Mouse (Mus musculus) ovary, postnatal 10 days (tissue): ENCODE results near the gene Nploc4.
A peak's percentile ranks its signal among the peaks of the same experiment; 100 is the strongest.

Source experiments
- DNase-seq: peaks from one replicate; pipeline ENCODE4 v3.0.0; 2022; ENCODE audit warnings: low spot score

Gene Nploc4

DNA sequence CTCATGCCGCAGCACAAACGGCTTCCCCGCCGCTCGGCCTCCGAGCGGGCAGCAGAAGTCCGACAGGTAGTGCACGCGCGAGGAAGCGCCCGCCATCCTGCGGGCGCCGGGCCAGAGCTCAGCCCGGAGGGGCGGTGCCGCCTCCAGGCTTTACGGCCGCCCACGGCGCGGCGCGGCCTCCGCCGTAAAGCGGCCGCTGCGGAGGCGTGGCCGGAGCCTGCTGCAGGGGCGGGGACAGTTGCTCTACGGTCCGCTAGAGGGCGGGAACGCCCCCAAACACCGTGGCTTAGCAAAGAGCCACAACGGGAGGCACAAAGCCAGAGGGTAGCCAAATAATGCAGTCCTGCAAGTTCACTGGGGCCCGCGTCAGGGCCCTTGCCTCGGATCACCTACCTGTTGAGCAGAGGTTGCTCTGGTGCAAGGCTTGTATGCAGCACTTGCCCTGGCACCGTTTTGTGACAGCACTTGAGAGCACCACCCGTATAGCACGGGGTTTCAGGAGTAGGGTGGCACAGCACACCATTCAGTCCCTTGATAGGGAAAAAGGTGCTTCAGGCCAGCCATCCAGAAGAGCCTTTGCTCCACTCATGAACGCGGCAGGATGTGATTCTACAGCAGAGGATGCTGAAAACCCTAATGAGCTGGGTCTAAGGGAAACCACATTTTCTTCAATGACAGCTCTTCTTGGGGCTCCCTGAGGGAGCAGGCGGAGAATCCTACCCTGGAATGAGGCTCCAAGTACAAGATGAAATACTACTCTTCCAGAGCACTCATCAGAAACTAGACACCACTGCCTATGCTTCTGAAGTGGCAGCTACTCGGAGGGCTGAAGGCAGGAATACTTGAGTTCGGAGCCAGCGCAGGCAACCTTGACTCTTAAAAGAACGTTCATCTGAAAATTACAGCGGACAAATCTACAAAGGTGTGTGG is 58.6 kb downstream of the Nploc4 start, which contains the start of gene Faap100:
Gene Faap100, minus strand, starts transcription at position 154 of the 930 bp plus-strand sequence.
- DNase-seq = peak; percentile 72

DNA sequence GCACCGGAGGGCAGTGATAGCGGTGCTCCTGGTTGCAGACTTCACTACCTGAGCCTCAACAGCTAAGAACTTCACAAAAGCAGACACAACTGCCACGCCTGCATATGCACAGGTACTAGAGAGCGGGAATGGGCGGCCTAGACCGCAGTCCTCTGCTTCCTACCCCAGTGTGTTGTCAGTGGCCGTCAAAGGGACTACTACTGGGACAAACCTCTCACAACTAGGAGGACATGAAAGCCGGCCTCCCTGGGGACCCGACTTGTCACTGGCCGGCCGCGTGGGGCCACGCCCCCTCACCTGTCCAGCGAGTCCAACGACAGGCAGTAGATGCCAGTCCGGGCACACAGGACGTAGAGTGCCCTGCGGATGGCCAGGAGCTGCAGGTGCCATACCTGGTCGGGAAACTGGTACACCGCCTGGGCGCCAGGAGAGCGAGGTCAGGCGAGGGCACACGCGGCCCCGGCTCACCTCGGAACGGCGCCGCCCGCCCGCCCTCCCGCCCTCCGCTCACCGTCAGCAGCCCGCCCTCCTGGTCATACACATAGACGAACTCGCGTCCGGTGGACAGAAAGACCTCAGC is 59.4 kb downstream of the Nploc4 start:
- DNase-seq = no peak

DNA sequence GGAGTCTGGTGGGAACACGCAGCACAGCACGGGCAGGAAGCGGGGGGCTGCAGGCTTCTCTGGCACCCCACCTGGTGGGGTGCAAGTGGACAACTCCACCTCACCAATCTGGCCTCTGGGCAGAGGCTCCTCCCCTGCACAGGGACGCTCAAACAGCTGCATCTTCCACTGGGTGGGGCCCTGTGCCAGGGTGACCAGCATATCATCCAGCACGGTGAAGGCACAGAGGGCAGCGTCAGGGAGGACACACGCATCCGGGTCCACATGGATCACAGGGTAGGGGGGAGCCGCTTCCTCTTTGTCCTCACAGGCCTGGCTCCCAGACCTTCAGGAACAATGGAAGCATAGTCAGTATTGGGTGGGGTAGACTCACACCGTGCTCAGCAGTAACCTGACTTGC is 60.2 kb downstream of the Nploc4 start:
- DNase-seq = no peak

DNA sequence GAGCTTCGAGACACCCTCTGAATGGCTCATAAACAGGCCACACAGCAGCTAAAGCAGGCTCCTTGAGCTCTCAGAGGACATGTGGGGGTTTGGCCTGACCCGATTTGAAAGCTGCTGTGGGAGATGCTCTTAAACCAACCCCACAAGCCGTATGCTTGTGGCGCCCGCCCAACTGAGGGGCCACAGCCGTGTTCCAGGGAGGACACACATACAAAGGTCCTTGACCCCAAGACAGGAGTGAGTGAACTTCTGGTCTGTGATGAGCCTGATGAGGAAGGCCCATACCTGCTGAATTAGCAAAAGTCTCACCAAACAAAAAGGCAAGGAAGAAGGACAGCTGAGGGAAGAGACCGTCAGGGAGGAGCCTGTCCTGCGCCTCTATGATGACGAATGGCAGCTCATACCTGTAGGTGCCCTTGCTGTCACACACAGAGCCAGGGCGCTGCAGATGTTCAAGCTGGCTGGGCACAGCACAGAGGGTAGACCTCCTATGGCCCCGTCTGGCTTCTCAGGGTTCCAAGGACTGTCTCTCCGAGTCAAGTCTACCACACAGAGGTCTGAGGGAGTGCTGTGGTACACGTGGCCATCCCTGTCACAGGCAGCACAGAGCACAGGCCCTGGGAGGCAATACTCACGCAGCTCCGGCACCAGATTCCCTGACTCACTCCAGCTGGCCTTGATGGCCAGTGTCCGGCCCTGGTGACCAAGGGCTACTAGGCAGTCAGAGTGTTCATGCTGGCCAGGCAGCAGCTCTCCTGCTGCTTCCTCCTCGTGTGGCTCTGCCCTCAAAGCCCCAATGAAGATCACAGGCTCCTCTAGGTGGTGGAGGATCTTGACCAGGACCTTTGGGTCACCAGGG is 61.0 kb downstream of the Nploc4 start:
- DNase-seq = no peak

DNA sequence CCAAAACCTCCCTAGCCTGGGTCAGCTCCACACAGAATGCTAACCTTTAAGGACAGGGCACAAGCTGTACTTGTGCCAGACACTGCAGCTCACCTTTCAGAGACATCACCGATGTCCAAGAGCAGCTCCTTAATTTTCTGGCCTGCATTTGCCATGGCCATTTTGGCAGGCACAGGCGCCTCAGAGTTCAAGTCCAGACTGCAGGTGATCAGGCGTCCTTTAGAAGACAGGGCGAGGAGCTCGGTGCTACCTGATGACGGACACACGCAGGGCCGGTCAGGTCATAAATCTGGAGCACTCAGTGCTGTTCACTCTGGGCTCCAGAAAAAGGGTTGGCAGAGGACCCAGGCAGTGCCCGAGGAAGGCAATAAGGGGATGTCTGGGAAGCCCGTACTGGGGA is 62.2 kb downstream of the Nploc4 start:
- DNase-seq = no peak

DNA sequence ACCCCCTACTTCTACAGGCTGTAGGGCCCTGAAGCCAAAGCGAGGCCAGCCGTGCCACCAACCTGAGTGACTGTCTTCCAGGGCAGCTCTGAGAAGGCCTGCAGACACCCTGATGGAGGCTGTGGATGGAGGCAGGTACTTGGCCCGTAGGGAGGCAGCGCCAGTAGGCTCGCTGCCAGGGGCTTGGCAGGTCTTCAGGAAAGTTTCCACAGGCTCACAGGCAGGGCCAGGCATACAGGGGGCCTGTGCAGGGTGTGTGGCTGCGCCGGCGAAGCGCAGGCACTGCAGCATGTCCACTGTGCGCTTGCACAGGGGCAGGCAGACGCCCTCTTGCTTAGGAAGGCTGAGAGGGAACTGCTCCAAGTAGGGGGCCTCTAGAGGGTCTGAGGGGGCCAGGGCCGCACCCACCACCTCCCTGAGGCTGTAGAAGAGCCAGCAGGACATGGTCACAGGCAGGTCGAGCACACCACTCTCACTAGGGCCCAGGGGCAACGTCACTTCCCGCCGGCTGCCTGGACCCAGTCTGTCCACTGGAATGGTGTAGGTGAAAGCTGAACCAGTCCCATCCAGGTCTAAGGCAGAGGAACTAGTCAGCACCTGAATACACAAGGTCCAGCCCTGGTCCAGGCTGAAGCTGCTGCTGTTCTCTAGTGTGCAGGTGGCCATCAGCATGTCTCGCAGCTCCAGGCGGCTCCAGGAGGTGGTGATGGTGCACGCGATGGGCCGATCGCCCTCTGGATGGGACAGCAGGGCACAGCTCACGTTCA is 63.5 kb downstream of the Nploc4 start:
- DNase-seq = peak; percentile 52

DNA sequence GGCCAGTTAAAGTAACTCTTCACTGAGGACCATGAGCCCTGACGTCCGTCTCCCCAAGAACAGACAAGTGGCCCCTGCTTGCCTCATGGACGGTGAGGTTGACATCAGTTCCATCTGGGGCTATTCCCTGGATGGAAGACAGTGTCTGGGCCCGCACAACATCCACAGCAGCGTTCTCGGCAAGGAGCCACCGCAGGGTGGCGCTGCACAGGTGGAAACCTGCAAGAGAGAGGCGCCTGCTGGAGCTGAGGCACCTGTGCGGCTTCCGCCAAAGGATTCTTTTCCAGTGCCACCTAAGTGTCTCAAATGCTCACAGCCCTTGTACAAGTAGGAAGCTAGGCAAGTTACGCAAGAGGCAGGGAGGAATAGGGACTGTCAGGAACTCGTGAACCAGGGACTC is 64.5 kb downstream of the Nploc4 start:
- DNase-seq = no peak

DNA sequence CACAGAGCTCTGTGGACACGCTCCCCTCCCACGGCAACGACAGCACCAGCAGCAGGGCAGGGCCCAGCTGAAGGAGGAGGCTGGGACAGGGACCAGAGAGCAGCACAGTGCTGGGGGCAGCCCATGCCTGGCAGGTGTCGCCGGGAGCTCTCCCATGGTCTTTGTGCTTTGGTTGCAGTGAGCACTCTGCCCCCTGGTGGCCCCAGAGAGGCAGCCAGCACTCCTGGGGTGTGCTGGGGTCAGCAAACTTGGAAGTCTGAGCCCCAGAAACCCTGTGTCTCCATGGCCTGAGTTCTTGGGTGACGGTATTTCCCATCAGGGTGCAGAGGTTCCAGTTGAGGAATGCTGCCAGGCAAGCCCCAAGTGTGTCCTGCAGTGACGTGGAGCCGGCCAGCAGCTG is 67.9 kb downstream of the Nploc4 start:
- DNase-seq = no peak

DNA sequence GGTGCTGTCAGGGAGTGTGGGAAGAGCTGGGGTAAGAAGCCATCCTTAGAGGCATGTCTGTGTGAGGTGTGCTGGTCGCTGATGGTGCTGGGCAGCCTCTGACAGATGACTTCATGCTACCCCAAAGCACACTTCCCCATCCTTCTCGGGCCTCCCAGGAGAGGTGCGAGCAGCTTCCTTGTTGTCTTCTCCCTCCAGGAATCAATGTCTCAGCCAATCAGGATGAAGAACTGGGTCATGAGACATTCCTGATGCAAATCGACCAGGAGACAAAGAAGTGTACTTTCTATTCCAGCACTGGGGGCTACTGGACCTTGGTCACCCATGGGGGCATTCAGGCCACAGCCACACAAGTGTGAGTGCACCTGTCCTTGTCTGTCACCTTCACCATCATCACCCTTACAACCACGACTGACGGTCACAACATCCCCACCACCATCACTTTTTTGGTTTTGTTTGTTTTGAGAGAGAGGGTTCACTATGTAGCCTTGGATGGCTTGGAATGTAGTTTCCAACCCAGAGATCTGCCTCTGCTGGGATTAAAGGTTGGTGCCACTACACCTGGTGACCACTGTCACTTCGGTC is 71.0 kb downstream of the Nploc4 start:
- no peak for DNase-seq

DNA sequence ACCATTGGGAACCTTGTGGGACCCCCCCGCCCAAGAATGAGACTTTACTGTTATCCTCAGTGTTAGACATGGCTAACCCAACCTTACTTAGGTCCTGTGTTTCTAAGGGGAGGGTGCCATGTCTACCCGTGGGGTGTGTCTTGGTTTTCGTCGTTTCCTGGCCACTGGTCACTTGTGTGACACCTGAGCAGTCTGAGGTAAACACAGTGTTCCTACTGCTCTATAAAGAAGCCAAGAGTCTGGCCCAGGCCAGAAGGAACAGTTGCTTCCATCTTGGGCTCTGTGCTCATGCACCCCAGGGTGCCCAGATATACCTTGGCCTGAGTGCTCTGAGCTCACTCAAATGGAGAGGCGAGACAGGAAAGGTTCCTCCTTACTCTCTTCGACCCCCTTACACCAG is 74.6 kb downstream of the Nploc4 start:
- DNase-seq = no peak

DNA sequence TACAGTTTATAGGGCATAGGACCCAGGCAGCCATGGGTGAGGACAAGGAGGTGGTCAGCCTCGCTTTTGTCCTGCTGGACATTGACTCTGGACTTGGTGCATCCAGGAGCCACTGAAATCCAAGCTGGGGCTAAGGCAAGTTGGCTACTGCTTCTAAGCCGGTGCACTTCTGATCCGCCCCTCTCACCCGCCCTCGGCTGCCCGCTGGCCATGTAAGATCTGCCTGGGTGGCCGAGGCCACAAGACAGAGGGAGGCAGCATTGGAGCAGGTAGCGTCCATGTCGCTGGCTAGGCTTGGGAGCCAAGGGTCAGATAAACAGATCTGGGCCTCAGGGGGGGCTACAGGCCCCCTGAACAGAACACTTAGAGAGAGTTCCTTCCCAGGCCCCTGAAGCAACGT is 76.2 kb downstream of the Nploc4 start, which contains the start of gene Fscn2:
Gene Fscn2, plus strand, starts transcription at position 240 of the 400 bp plus-strand sequence.
- DNase-seq = no peak

DNA sequence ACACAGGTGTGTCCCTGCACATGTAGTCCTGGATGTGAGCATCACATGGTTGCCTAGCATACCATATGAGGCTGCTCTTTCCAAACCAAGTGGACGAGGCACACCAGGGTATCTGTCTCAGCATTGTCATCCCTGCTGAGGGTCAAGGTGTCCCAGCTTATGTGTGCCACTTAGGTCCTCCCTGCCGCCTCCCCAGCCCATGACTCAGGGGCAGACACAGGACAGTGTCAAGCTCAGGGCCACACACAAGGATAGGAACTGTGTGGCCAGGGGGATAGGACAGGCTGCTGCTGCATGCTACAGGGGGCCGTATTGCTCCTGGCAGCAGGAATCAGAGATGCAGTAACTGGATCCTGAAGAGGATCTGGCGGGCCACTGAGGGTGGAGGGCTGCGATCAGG is 76.8 kb downstream of the Nploc4 start:
- no peak for DNase-seq

DNA sequence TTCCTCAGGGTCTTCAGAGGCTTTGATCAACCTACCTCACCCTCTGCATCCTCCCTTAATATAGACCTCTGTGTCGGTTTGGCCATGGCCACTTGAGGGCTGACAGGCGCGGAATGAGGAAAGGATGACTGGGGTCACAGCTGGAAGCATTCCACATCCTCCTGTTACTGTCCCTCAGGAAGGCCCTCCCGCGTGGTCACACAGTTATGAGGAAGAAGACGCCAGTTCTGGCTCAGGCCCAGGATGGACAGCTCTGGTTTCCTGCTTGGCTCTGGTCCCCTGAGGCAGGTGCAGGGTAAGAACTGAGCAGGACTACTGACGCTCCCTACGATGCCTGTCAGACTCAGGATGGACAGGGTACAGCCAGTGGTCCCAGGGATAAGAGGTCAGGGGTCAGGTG is 77.4 kb downstream of the Nploc4 start:
- no peak for DNase-seq

DNA sequence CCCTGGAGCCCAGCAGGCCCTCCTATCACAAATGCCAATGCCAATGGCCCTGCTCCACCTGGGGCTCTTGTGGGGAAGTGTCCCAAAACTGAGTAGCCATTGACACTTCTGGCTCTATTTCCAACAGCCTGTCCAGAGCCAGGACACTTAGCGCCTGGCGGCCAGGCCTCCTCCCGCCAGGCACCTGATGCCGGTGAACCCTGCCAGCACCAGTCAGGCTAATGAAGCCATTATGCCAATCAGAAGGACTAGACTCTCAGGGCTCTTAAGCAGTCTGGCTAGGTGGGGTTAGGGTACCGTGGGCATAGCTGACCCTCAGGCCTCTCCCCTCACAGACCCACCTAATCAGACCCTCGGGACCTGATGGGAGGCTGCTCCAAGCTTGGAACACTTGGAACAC is 78.1 kb downstream of the Nploc4 start:
- DNase-seq = no peak

DNA sequence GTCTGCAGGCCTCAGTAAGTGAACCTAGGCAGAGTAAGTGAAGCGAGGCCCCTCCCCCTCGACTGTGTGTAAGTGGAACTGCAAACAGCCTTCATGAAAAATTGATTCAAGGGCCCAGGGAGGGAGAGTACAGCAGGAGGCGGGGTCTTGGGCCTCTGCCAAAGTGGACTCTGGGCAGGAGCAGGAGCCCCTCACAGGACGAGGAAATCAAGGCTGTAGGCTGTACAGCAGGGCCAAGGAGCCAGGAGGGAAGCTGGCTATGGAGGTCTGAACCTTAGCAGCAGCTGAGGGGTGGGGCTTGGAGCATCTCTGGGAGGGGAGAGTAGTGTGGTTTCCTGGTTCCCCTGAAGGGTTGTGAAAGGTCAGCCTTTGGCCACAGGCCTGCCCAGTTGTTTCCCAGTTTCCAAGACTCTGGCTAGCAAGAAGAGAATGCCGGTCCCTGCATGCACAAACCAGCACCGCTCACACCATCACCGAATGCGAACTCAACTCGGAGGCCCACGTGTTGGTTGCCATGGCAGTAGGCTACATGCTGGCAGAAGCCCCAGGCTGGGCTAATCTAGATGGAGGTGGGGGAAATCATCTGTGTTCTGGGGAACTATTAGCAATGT is 79.6 kb downstream of the Nploc4 start:
- peak; percentile 56 for DNase-seq

DNA sequence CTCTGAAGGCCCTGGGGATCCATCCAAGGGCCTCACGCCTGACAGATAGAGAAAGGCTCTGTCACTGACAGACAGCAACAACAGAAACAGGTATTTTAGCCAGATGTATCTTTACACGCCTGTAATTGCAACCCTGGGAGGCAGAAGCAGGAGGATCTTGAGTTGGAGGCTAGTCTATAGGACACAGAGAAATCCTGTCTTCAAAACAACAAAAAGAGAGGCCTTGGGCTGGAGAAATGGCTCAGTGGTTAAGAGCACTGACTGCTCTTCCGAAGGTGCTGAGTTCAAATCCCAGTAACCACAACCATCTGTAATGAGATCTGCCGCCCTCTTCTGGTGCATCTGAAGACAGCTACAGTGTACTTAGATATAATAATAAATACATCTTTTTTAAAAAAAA is 80.6 kb downstream of the Nploc4 start:
- DNase-seq = no peak

DNA sequence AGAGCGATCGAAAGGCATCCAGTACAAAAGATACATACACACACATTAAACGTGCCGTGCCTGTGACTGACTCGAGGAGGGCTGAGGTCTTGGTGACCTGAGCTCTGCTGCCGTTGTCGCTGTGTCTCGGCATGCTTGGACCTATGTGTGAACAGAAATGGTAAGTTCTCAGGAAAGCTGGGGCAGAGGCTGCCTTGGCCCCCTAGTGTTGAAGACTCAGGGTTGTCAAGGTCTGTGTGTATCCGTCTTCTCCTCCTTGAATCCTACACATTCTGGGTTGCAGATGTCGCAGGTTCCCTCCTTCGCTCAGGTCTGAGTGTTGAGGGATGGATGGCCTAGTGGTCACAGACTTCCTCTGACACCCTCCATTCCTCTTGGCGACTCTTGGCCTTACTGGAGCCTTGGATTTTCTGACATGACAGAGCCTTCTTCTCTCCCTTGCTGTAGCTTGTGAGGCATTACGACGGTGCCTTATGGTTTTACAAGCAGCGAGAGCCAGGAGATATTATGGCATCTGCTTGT is 81.1 kb downstream of the Nploc4 start:
- no peak for DNase-seq

DNA sequence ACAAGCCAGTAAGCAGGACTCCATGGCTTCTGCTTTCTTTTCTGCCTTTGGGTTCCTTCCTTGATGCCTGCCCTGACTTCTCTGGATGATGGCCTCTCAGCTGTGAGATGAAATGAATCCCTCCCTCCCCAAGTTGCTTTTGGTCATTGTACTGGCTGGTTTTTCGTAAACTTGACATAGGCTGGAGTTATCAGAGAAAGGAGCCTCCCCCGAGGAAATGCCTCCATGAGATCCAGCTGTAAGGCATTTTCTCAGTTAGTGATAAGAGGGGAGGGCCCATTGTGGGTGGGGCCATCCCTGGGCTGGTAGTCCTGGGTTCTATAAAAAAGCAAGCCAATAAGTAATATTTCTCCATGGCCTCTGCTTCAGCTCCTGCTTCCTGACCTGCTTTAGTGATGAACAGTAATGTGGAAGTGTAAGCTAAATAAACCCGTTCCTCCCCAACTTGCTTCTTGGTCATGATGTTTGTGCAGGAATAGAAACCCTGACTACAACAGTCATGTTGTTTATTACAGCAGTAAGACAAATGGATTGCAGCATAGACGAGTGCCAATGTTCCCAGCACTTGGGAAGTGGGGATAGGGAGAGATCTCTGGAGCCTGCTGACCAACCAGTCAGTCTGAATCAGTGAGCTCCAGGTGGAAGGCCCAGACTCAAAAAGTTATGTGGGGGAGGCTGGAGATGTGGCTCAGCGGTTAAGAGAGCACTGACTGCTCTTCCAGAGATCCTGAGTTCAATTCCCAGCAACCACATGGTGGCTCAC is 82.0 kb downstream of the Nploc4 start:
- no peak for DNase-seq

DNA sequence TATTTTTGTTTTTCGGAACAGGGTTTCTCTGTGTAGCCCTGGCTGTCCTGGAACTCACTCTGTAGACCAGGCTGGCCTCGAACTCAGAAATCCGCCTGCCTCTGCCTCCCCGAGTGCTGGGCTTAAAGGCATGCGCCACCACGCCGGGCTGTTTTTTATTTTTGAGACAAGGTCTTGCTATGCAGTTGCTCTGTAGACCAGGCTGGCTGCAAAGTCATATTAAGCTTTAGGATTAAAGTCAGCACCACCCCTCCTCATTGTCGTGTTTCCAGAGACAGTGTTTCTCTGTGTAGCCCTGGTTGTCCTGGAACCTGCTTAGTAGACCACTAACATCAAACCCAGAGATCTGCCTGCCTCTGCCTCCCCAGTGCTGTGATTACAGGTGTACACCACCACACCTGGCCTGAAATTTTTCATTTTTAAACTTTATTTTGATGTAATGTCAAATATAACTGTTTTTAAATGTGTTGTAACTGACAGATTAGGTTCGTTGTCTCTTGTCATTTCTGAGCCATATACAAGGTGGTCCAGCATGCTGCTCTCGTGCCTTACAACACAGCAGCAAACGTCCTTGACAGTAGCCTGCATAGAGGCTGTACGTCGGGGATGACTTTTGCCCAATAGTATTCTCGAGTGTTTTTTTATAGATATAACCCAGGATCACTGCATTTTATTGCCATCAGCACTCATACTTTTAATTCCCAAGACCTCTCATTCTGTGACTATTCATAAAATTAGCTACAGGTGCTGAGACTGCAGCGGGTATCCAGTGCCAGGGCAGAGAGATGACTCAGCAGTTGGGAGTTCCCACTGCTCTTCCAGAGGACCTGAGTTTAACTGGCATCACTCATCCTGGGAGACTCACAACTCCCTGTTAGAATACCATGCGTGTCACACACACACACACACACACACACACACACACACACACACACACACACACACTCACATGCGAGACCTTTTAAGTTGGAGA is 82.9 kb downstream of the Nploc4 start:
- DNase-seq = no peak
